Mouse (Mus musculus) layer of hippocampus, postnatal 14 days (tissue): ENCODE results near the gene Rhbdl2. TPM values are rescaled to one million over a fixed set of nuclear protein-coding genes. Genes with fewer than 3 reads are reported as not detected.
A peak's percentile ranks its signal among the peaks of the same experiment; 100 is the strongest.

Source experiments
- DNase-seq, 2 experiments: peaks; one replicate each; pipeline ENCODE4 v3.0.0; 2021 to 2022; ENCODE audit warnings: low spot score in 2 of 2, mixed read lengths in 1 of 2
- total RNA-seq, 2 experiments: library from RNA; stranded (reverse); gene quantifications; 2 replicates each; pipeline ENCODE4 v1.2.3; 2021

The Rhbdl2 gene
- total RNA-seq, 2 experiments from 2014 or later, result 1.7 TPM

DNA sequence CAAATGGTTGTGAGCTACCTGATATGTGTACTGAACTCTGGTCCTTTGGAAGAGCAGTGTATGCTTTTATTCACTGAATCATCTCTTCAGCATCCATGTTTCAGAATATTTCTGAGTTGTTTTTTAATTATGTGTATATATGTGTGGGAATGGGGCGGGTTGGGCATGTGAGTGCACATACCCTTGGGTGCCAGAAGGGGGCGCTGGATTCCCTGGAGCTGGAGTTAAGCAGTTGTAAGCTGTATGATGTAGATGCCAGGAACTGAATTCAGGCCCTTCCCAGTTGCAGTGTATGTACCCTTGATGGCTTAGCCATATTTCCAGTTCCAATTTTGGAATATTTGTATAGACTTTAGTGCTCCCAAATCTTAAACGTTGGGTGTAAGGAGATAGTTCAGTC is 24.9 kb downstream of the Rhbdl2 start:
- DNase-seq, result no peak

DNA sequence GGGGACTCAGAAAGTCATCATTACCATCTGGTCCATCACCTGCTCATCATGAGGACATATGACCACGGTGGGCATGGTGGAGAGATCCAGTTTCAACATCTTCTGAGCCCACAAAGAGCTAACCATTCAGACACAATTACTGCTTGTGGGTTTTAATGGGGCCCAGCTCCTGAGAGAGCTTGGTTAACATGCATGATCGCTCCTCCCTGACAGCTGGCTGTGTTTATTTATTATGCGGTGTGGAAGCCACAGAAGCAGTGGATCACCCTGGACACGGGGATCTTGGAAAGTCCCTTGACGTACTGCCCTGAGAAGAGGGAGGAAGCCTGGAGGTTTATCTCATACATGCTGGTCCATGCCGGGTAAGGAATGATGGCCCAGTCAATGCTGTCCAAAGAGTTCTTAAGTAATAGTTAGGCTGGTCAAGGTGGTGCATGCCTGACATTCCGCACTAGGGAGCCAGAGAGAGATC is 26.4 kb downstream of the Rhbdl2 start:
- no peak for DNase-seq

DNA sequence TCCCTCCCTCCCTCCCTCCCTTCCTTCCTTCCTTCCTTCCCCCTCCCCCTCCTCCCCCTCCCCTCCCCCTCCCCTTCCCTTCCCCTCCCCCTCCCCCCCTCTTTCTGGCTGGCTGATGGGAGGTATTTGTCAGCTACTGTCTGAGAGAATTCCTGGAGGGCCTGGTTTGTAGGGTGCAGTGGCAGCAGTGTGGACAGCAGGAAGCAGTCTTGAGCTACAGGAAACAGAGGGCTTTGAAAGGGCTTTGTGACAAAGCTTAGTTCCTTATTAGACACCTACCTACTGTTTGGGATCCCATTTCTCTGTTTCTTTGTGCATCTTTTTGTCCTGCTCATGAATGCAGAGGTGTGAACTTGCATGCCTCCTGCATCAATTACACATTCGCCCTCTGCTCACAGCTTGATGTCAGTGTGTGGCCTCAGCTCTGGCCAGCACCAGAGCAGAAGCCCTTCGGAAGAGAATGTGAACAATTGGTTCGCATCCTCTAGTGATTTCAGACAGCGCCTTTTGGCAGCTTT is 31.5 kb downstream of the Rhbdl2 start:
- peak; percentile 16 to 37 for DNase-seq

DNA sequence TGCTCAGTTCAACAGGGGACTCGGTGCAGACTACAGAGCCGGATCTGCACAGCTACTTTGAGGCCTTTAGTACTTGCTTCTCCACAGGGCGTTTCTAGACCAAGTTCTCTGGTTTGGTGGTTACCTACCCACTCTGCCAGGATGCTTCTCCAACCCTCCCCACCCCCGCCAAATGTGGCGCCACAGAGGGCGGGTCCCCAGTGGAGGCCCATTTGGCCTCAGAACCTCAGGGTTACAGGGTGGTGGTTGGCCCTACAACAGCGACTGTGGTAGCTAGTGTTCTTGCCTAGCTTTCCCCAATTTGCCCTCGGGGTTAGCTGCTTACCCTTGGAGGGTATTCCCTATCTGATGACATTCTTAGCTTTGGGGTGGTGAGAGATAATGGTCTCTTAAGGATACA is 54.5 kb downstream of the Rhbdl2 start:
- no peak for DNase-seq

DNA sequence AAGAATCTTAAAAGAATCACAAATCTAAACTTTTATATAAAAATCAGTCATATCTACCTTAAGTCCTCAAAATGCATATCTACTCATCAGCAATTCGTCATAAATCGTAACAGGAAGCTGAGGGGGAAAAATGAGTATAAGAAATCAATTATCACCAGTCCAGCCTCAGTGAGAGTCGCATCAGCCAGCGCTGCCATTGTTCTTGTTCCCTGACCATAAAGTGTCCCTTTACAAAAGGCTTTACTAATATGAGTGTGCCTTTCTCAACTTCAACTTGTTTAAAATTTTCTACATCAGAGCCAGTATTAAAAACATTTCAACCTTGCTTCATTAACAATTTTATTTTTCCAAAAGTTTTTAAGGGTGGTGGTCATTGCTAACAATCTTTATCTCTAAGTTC is 69.2 kb downstream of the Rhbdl2 start:
- DNase-seq, result no peak

DNA sequence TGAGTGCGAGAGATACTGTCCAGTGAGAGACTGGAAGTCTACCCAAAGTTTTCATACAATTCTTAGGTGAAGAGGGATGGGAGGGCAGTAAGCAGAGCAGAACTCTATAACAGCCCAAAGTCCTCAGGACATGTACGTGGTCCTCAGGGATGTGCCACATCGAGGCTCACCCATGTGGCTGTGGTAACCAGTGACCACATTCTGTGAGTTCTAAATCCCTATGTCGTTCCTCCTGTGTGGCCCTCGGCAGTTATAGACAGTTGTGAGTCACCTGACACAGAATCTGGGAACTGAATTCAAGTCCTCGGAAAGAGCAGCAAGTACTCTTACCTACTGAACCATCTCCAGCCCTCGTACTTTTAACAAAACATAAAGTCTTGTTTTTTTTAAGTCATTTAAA is 70.4 kb downstream of the Rhbdl2 start:
- no peak for DNase-seq

DNA sequence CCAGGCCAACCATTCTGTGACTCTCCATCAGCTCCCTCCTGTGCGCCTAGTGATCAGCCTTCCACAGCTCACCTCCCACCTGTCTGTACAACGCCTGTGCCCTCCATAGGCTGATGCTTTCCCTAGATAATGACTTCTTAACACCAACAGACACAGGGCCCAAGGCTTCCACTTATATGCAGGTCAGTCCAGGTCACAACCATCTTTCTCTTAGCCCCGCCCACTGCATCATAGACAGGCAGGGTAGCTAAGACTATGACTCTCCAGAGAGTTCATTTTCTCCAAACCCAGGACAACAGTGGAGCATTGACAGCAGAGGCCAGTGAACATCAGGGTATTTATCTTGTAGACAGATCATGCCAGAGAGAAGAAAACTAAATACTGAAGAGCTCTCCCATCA is 71.7 kb downstream of the Rhbdl2 start, which contains the start of gene 4933427I04Rik:
TSS of gene 4933427I04Rik (plus strand) at position 301 of the 400 bp plus-strand sequence.
- no peak for DNase-seq

DNA sequence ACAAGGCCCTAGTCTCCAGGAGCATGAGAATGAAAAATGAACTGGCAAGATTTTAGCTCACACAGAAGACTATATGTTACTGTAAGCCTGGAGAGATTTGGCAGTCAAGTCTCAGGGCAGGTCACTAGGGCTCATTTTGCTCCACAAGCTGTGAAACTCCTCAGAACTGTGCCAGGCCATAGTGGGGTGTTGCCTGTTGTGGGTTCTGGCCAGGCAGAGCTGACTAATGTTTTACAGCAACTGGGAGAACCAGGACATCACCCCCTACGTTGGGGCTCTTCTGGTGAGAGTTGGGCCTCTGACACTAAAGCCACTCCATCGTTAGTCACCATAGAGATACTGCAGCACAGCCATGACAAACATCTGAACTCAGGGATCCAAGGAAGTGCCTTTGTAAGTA is 72.1 kb downstream of the Rhbdl2 start:
- no peak for DNase-seq

DNA sequence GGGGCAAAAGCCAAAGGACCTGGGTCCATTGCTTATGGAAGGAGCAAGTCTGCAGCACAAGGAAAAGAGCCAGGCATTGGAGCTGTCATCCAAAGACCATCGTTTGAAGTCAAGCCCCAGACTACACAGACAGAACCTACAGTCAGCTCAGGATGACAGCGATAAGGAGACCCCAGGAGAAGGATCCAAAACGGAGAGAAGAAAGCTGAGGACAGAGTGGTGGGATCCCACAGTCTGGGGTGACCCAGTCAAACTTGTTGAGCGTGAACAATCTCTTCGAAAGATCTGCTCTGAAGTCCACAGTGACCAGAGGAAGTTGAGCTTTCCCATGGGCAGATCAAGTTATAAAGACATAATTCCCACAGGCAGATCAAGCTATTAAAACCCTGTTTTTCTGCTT is 72.9 kb downstream of the Rhbdl2 start:
- DNase-seq, result no peak

Other genes with a start within 250 kb of the Rhbdl2 start
- gene Macf1, start 103.5 kb upstream of the Rhbdl2 start, total RNA-seq, result 100 to 1,000 TPM; 226 to 248 TPM
- 100 to 1,000 TPM; 178 to 208 TPM for gene Ndufs5, start 69.7 kb upstream of the Rhbdl2 start, total RNA-seq
- gene Akirin1, start 37.5 kb upstream of the Rhbdl2 start, total RNA-seq, result 10 to 100 TPM; 58.8 to 62.2 TPM
- gene 4933427I04Rik, start 71.8 kb downstream of the Rhbdl2 start, total RNA-seq, result not detected
- 10 to 100 TPM; 11.8 to 12.6 TPM for gene Mycbp, start 117.0 kb downstream of the Rhbdl2 start, total RNA-seq
- 10 to 100 TPM; 51.5 TPM for gene Rragc, start 129.6 kb downstream of the Rhbdl2 start, total RNA-seq
- not detected for gene 4930535I16Rik, start 130.1 kb downstream of the Rhbdl2 start, total RNA-seq